ENCODE assay signal across 8 mouse cellular contexts in genomic region chr10:8885201-8885600, GRCm38 (mm10). TPM values are rescaled to one million over a fixed set of nuclear protein-coding genes. Genes with fewer than 3 reads are reported as not detected.
DNase-seq lines count a peak whose midpoint lies in the region; ATAC-seq and TF ChIP-seq lines count a peak whose summit lies in the region.

No protein-coding gene starts in this region.

- no peak for TF ChIP-seq EP300 in stomach, postnatal 0 days (optimal IDR thresholded peaks at IDR 0.05)

- no peak for TF ChIP-seq CTCF in E14TG2a.4 (conservative IDR thresholded peaks at IDR 0.05; ENCODE audit: low read length)
- no peak for TF ChIP-seq CTCF in brain, embryonic 14.5 days (IDR thresholded peaks at IDR 0.05; ENCODE audit: borderline replicate concordance, extremely low read depth, insufficient read depth, insufficient read length)
- TF ChIP-seq CTCF in stomach, postnatal 0 days (IDR thresholded peaks at IDR 0.05; ENCODE audit: low read depth): no peak

- H3K4me1 ChIP-seq in E14TG2a.4 (replicated peaks; ENCODE audit: low read depth, low read length): peaks cover 76% of the 10 kb centered on the region
- peaks cover 7% of the 10 kb centered on the region for H3K4me1 ChIP-seq in hindbrain, embryonic 13.5 days (replicated peaks)
- H3K4me1 ChIP-seq in lung, embryonic 16.5 days (replicated peaks; ENCODE audit: control insufficient read depth, insufficient read depth, low read length): peaks cover 17% of the 10 kb centered on the region
- H3K4me1 ChIP-seq in stomach, postnatal 0 days (replicated peaks; ENCODE audit: control insufficient read depth, insufficient read depth): no peaks in the 10 kb centered on the region

- peak overlapping the region; percentile 95 for H3K4me2 ChIP-seq in hindbrain, embryonic 13.5 days
- peak overlapping the region; percentile 76 for H3K4me2 ChIP-seq in lung, embryonic 16.5 days (ENCODE audit: low read depth, low read length)
- peak overlapping the region; percentile 75 for H3K4me2 ChIP-seq in stomach, postnatal 0 days (replicated peaks; ENCODE audit: low read depth)

- 0 out of 2 replicates have a peak overlapping the region, but pooled peaks have one; percentile 86 for H3K27ac ChIP-seq in hindbrain, embryonic 13.5 days
- H3K27ac ChIP-seq in lung, embryonic 16.5 days (ENCODE audit: low read length): peak overlapping the region; percentile 99
- H3K27ac ChIP-seq in stomach, postnatal 0 days (replicated peaks): peak overlapping the region; percentile 96

- no peaks in the 10 kb centered on the region for H3K27me3 ChIP-seq in E14TG2a.4 (ENCODE audit: insufficient read depth, low read length)
- peaks cover 14% of the 10 kb centered on the region for H3K27me3 ChIP-seq in hindbrain, embryonic 13.5 days
- H3K27me3 ChIP-seq in lung, embryonic 16.5 days (ENCODE audit: control insufficient read depth, insufficient read depth, low read depth, low read length): no peaks in the 10 kb centered on the region
- no peaks in the 10 kb centered on the region for H3K27me3 ChIP-seq in stomach, postnatal 0 days (ENCODE audit: control insufficient read depth, insufficient read depth, low read length)

- peak overlapping the region; percentile 91 for H3K4me3 ChIP-seq in E14TG2a.4 (replicated peaks; ENCODE audit: low read length)
- peak overlapping the region; percentile 70 for H3K4me3 ChIP-seq in hindbrain, embryonic 13.5 days
- peak overlapping the region; percentile 80 for H3K4me3 ChIP-seq in lung, embryonic 16.5 days (ENCODE audit: low read length)
- H3K4me3 ChIP-seq in stomach, postnatal 0 days (ENCODE audit: low read depth, low read length): peak overlapping the region; percentile 83

- no peaks in the 10 kb centered on the region for H3K36me3 ChIP-seq in E14TG2a.4 (ENCODE audit: insufficient read depth, low read length)
- no peaks in the 10 kb centered on the region for H3K36me3 ChIP-seq in hindbrain, embryonic 13.5 days
- no peaks in the 10 kb centered on the region for H3K36me3 ChIP-seq in lung, embryonic 16.5 days (ENCODE audit: control insufficient read depth, insufficient read depth, low read length)
- H3K36me3 ChIP-seq in stomach, postnatal 0 days (ENCODE audit: control insufficient read depth, insufficient read depth, low read length): no peaks in the 10 kb centered on the region

- 1% methylated on average over 11 of the region's 11 CpGs for WGBS in hindbrain, embryonic 13.5 days
- 2% methylated on average over 11 of the region's 11 CpGs for WGBS in lung, embryonic 16.5 days
- WGBS in stomach, postnatal 0 days: 9% methylated on average over 11 of the region's 11 CpGs

- H3K9me3 ChIP-seq in E14TG2a.4 (ENCODE audit: low read length): no peaks in the 10 kb centered on the region
- no peaks in the 10 kb centered on the region for H3K9me3 ChIP-seq in hindbrain, embryonic 13.5 days
- no peaks in the 10 kb centered on the region for H3K9me3 ChIP-seq in lung, embryonic 16.5 days (ENCODE audit: control insufficient read depth, low read length)
- H3K9me3 ChIP-seq in stomach, postnatal 0 days (ENCODE audit: control insufficient read depth, low read length): no peaks in the 10 kb centered on the region

- no peak for TF ChIP-seq POLR2A in brain, embryonic 14.5 days (IDR thresholded peaks at IDR 0.05; ENCODE audit: borderline replicate concordance, extremely low read depth, insufficient read depth, insufficient read length, poor library complexity, severe bottlenecking)

- no peak for ATAC-seq in hindbrain, embryonic 13.5 days (ENCODE audit: low FRiP score)
- ATAC-seq in lung, embryonic 16.5 days (ENCODE audit: low read depth): no peak
- no peak; the same call in 1 of the 2 replicates for ATAC-seq in stomach, postnatal 0 days (ENCODE audit: low FRiP score, low TSS enrichment)

- peak; percentile 54 for DNase-seq in brain, embryonic 14.5 days (ENCODE audit: low read depth)
- DNase-seq in stomach, postnatal 0 days (ENCODE audit: low spot score): peak; percentile 40
- no peak for DNase-seq in gastrocnemius, adult 8-10 months (ENCODE audit: low spot score in 2 of 2)
- DNase-seq in thymus, postnatal 10 days (ENCODE audit: low spot score in 2 of 2): no peak
- no peak for DNase-seq in spleen, adult 18-20 months

- H3K9ac ChIP-seq in hindbrain, embryonic 13.5 days: peak overlapping the region; percentile 72
- H3K9ac ChIP-seq in lung, embryonic 16.5 days (ENCODE audit: low read length): peak overlapping the region; percentile 90
- H3K9ac ChIP-seq in stomach, postnatal 0 days (ENCODE audit: low read length): peak overlapping the region; percentile 86

RNA-seq across cellular contexts. Expression of gene Sash1, which starts 0.7 kb away (rescaled TPM):
- polyA plus RNA-seq in brain, embryonic 14.5 days (2012; rRNA removed): 10.6 and 18.0 TPM in 2 replicates
- 4.3 and 4.4 TPM in 2 replicates for polyA plus RNA-seq in hindbrain, embryonic 13.5 days (2015; fragmentation: Nextera tagmentation; extraction: Ambion mirVana)
- 4.1 and 4.6 TPM in 2 replicates for polyA plus RNA-seq in lung, embryonic 16.5 days (2015; fragmentation: Nextera tagmentation; extraction: Ambion mirVana)
- polyA plus RNA-seq in stomach, postnatal 0 days (2015; fragmentation: Nextera tagmentation; extraction: Ambion mirVana): 2.8 and 3.8 TPM in 2 replicates
- 10 to 100 TPM in 1 of 4 experiments, 1 to 10 TPM in 3; 5.1 to 10.3 (median 8.0) TPM for total RNA-seq in gastrocnemius, adult 8-10 months (2022)

Comparison
In these comparisons a context has a peak if more than half of its experiments do, and no peak if none do; other contexts are left out.
1. DNase-seq: peak in brain, embryonic 14.5 days (single experiment) and stomach, postnatal 0 days (single experiment); none in gastrocnemius, adult 8-10 months (0 of 2), thymus, postnatal 10 days (0 of 2) and spleen, adult 18-20 months (0 of 2).
2. Peak in every context shown above with its lines, with median percentiles within 50 percentile points of each other: H3K4me3 ChIP-seq, H3K27ac ChIP-seq, H3K4me2 ChIP-seq and H3K9ac ChIP-seq.